Mouse (Mus musculus): Measurements from ENCODE around the gene Ubc. TPM values are rescaled to one million over a fixed set of nuclear protein-coding genes. Genes with fewer than 3 reads are reported as not detected.

Gene Ubc
- polyA plus RNA-seq, 1 experiment from 2014 or later = 1,074 TPM

DNA sequence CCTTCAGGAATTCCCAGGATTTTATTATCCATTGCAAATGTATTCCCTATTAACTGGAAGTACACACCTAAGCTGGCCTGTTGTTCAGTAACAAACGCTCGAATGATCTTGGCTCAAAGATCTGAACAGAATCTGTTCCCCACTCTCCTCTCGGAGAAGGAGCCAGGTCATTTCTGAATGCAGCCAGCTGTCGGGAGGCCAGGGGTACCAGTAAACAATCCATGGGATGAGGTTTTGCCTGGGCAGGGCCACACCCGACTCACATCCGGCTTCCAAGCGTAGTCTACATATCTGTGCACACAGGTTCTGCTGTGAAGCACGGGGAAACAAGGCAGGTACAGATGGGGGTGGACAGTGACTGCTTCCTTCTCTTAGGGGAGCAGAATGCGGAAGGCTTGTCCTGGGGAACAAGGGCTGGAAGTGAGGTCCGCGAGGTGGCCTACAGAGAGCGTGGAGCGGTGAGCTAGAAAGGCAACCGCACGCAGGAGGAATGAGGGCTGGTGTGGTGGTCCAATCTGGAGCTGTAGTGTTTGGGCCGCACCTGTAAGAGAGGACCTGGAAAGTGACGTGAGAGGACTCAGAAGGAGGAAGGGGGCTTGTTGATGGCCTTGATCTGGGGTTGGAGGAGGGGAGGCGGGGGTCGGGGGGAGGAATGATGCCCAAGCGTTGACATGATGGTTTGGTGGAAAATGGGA, 16.5 kb upstream of the Ubc start:
- no peak for ATAC-seq (ENCODE audit: low FRiP score)
- H3K27me3 ChIP-seq (ENCODE audit: control insufficient read depth, insufficient read depth, low read length) = no peaks in the 10 kb centered on the region
- no peaks in the 10 kb centered on the region for H3K9me3 ChIP-seq (ENCODE audit: control insufficient read depth, low read length)
- 0 out of 2 replicates have a peak, but pooled peaks cover 3% of the 10 kb centered on the region for H3K4me1 ChIP-seq (replicated peaks; ENCODE audit: control insufficient read depth, insufficient read depth, low read length)
- H3K27ac ChIP-seq (ENCODE audit: low read depth, low read length) = peak overlapping the region; percentile 74
- peak; percentile 67 for DNase-seq (ENCODE audit: low spot score)
- peak overlapping the region; percentile 70 for H3K9ac ChIP-seq (ENCODE audit: low read depth, low read length)
- peak overlapping the region; percentile 50 for H3K4me3 ChIP-seq (ENCODE audit: low read depth, low read length)
- H3K4me2 ChIP-seq (replicated peaks; ENCODE audit: low read depth, low read length) = peak overlapping the region; percentile 80
- no peaks in the 10 kb centered on the region for H3K36me3 ChIP-seq (ENCODE audit: control insufficient read depth, insufficient read depth, low read length)
- WGBS = 3% methylated on average over 20 of the region's 20 CpGs

GRCm38 (mm10) chr5:125405546-125406248, 15.7 kb upstream of the Ubc start:
- 0 out of 2 replicates have a peak, but pooled peaks cover 3% of the 10 kb centered on the region for H3K4me1 ChIP-seq (replicated peaks; ENCODE audit: control insufficient read depth, insufficient read depth, low read length)
- H3K27ac ChIP-seq (ENCODE audit: low read depth, low read length) = peak overlapping the region; percentile 80
- no peaks in the 10 kb centered on the region for H3K27me3 ChIP-seq (ENCODE audit: control insufficient read depth, insufficient read depth, low read length)
- WGBS = under 1% methylated on average over 31 of the region's 31 CpGs
- H3K4me3 ChIP-seq (ENCODE audit: low read depth, low read length) = peak overlapping the region; percentile 50
- ATAC-seq (ENCODE audit: low FRiP score) = peak; percentile 62
- no peaks in the 10 kb centered on the region for H3K36me3 ChIP-seq (ENCODE audit: control insufficient read depth, insufficient read depth, low read length)
- H3K9me3 ChIP-seq (ENCODE audit: control insufficient read depth, low read length) = no peaks in the 10 kb centered on the region
- H3K9ac ChIP-seq (ENCODE audit: low read depth, low read length) = peak overlapping the region; percentile 70
- DNase-seq (ENCODE audit: low spot score) = peak; percentile 96
- H3K4me2 ChIP-seq (replicated peaks; ENCODE audit: low read depth, low read length) = peak overlapping the region; percentile 80

DNA sequence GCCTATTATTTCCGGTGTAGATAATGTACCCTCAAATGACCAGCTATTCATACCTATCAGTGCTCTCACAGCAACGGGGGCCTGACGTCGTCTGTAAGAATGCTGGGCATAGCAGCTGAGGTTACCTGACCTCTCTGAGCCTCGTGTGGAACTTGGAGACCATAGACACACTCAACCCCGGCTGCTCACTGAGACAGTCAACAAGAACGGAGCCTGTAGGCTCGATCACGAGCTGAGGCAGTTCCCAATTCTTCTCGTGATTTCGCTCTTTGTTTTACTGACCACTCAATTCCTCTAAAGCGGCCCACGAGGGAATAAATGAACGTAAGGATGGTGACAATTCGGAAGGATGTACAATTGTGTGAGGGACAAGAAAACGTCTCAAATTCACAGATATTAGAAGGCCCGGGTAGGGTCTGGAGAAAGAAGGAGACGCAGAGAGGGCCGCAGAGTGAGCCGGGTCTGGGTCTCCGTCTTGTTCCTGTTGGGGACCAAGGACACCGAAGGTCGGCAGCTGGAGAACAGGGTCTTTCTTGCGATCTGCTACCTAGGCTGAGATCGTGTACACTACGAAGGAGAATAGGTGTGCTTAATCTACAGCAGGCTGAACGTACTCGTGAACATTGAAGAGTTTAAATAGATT, 15.0 kb upstream of the Ubc start:
- H3K27me3 ChIP-seq (ENCODE audit: control insufficient read depth, insufficient read depth, low read length) = no peaks in the 10 kb centered on the region
- H3K36me3 ChIP-seq (ENCODE audit: control insufficient read depth, insufficient read depth, low read length) = no peaks in the 10 kb centered on the region
- DNase-seq (ENCODE audit: low spot score) = peak; percentile 80
- H3K9me3 ChIP-seq (ENCODE audit: control insufficient read depth, low read length) = no peaks in the 10 kb centered on the region
- peak; percentile 45; the same call in 1 of the 2 replicates for ATAC-seq (ENCODE audit: low FRiP score)
- H3K4me3 ChIP-seq (ENCODE audit: low read depth, low read length) = peak overlapping the region; percentile 50
- H3K9ac ChIP-seq (ENCODE audit: low read depth, low read length) = peak overlapping the region; percentile 58
- H3K4me1 ChIP-seq (replicated peaks; ENCODE audit: control insufficient read depth, insufficient read depth, low read length) = 0 out of 2 replicates have a peak, but pooled peaks cover 3% of the 10 kb centered on the region
- peak overlapping the region; percentile 59 for H3K4me2 ChIP-seq (replicated peaks; ENCODE audit: low read depth, low read length)
- peak overlapping the region; percentile 80 for H3K27ac ChIP-seq (ENCODE audit: low read depth, low read length)
- under 1% methylated on average over 28 of the region's 28 CpGs for WGBS

DNA sequence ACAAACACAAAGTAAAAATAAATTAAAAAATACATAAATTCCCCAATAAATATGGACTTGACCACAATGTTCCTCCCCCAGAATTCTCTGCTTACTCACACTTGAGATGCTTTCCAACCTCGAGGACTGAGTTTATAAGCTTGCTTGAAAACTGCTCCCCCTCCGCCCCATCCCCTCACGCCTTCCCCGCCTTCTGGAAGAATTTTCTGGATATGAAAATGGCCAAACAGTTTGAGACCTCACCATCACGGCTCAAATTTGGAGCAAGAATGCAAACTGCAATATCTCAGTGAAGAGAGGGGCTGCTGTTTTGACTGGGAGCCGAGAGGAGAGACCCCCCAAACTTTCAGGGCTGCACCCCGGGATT, 14.5 kb upstream of the Ubc start:
- H3K9me3 ChIP-seq (ENCODE audit: control insufficient read depth, low read length) = no peaks in the 10 kb centered on the region
- H3K27ac ChIP-seq (ENCODE audit: low read depth, low read length) = peak overlapping the region; percentile 80
- peak overlapping the region; percentile 59 for H3K4me2 ChIP-seq (replicated peaks; ENCODE audit: low read depth, low read length)
- DNase-seq (ENCODE audit: low spot score) (no peak), ATAC-seq (ENCODE audit: low FRiP score) (no peak)
- peak overlapping the region; percentile 50 for H3K4me3 ChIP-seq (ENCODE audit: low read depth, low read length)
- H3K36me3 ChIP-seq (ENCODE audit: control insufficient read depth, insufficient read depth, low read length) = no peaks in the 10 kb centered on the region
- no peaks in the 10 kb centered on the region for H3K27me3 ChIP-seq (ENCODE audit: control insufficient read depth, insufficient read depth, low read length)
- peak overlapping the region; percentile 58 for H3K9ac ChIP-seq (ENCODE audit: low read depth, low read length)
- 0 out of 2 replicates have a peak, but pooled peaks cover 3% of the 10 kb centered on the region for H3K4me1 ChIP-seq (replicated peaks; ENCODE audit: control insufficient read depth, insufficient read depth, low read length)
- 2% methylated on average over 7 of the region's 7 CpGs for WGBS

DNA sequence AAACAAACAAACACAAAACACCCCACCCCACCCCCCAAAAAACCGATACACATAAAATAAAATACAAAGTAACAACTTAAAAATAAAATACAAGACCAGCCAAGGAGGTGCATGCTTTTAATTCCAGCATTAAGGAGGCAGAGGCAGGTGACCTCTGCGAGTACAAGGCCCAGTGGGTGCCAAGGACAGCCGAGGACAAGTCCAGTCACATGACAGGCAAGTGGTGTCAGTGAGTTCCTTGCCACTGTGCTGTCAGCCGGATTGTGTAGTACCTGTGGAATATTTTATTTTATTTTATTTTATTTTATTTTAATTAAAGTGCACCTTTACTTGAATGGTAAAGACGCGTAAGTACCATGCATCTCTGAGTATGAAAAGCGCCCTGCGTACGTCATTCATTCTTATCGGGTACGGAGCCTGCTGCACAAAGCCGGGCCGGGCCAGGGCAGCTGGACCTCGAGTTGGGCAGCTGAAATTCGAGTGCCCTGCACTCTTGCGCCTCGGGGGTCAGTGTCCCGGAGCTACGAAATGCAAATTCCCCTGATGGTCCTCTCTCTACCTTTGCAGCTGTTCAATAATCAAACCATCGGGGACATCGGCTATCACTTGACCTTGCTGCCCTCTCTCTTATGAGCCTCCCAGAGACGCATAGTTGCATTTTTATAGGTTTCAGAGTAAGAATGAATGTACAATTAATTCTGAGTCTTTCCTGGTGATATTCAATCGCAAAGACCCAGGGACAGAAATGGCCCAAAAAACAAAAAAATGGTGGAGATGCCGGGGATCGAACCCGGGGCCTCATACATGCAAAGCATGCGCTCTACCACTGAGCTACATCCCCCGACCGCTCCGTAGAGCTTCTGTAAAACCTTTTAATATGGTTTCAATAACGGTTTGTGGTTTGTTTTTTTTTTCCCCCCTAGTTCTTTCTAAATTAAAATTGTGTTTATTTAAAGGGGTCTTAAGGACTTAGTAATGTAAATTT, 13.8 kb upstream of the Ubc start:
- peak; percentile 10; the same call in 1 of the 2 replicates for ATAC-seq (ENCODE audit: low FRiP score)
- WGBS = 10% methylated on average over 31 of the region's 31 CpGs
- H3K4me3 ChIP-seq (ENCODE audit: low read depth, low read length) = peak overlapping the region; percentile 38
- no peak overlapping the region for H3K27ac ChIP-seq (ENCODE audit: low read depth, low read length)
- no peaks in the 10 kb centered on the region for H3K9me3 ChIP-seq (ENCODE audit: control insufficient read depth, low read length)
- no peaks in the 10 kb centered on the region for H3K36me3 ChIP-seq (ENCODE audit: control insufficient read depth, insufficient read depth, low read length)
- 0 out of 2 replicates have a peak, but pooled peaks cover 3% of the 10 kb centered on the region for H3K4me1 ChIP-seq (replicated peaks; ENCODE audit: control insufficient read depth, insufficient read depth, low read length)
- no peaks in the 10 kb centered on the region for H3K27me3 ChIP-seq (ENCODE audit: control insufficient read depth, insufficient read depth, low read length)
- peak; percentile 89 for DNase-seq (ENCODE audit: low spot score)
- H3K9ac ChIP-seq (ENCODE audit: low read depth, low read length) = peak overlapping the region; percentile 19; the same call in 1 of the 2 replicates
- peak overlapping the region; percentile 48 for H3K4me2 ChIP-seq (replicated peaks; ENCODE audit: low read depth, low read length)

DNA sequence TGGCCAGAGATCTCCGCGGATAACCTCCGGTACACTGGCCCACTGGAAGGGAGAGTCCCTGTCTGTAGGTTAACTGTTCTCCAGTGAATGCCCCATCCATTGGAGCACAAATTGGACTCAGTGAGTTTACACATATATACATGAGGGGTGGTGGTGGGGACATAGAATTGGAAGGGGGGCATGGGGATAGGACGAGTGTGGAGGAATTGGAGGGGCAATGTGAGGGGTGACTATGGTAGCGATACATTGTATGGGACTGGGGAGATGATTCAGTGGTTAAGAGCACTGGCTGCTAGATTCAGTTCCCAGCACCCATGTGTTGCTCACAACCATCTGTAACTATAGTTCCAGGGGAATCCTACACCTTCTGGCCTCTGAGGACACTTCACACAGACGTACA, 13.0 kb upstream of the Ubc start:
- 46% methylated on average over 6 of the region's 6 CpGs for WGBS
- Histone ChIP-seq H3K9ac (ENCODE audit: low read depth, low read length) (no peak overlapping the region), H3K9me3 (ENCODE audit: control insufficient read depth, low read length) (no peaks in the 10 kb centered on the region), H3K4me3 (ENCODE audit: low read depth, low read length) (no peak overlapping the region), H3K4me2 (replicated peaks; ENCODE audit: low read depth, low read length) (no peak overlapping the region), H3K4me1 (replicated peaks; ENCODE audit: control insufficient read depth, insufficient read depth, low read length) (0 out of 2 replicates have a peak, but pooled peaks cover 3% of the 10 kb centered on the region), H3K27me3 (ENCODE audit: control insufficient read depth, insufficient read depth, low read length) (no peaks in the 10 kb centered on the region), H3K27ac (ENCODE audit: low read depth, low read length) (no peak overlapping the region), H3K36me3 (ENCODE audit: control insufficient read depth, insufficient read depth, low read length) (no peaks in the 10 kb centered on the region)
- ATAC-seq (ENCODE audit: low FRiP score) (no peak), DNase-seq (ENCODE audit: low spot score) (no peak)

DNA sequence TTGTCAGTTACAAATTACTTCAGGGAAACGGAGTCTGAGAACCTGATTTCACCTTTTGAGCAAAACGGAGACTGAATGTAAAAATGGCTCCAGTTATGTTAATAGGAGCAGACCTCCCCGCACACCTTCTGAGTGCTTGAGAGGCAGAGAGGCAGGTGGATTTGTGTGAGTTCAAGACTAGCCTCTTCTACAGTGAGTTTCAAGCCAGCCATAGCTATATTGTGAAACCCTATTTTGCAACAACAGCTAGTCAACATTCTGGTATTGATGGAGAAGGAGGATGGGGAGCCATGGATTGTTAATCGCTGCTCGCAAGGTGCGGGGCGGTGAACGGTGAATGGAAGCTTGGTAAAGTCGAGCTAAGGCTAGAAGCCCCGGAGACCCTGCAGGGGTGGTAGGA, 12.5 kb upstream of the Ubc start:
- H3K4me1 ChIP-seq (replicated peaks; ENCODE audit: control insufficient read depth, insufficient read depth, low read length) = 0 out of 2 replicates have a peak, but pooled peaks cover 3% of the 10 kb centered on the region
- no peak for ATAC-seq (ENCODE audit: low FRiP score)
- no peak for DNase-seq (ENCODE audit: low spot score)
- H3K4me2 ChIP-seq (replicated peaks; ENCODE audit: low read depth, low read length) = no peak overlapping the region
- no peaks in the 10 kb centered on the region for H3K27me3 ChIP-seq (ENCODE audit: control insufficient read depth, insufficient read depth, low read length)
- no peak overlapping the region for H3K9ac ChIP-seq (ENCODE audit: low read depth, low read length)
- 49% methylated on average over 10 of the region's 10 CpGs for WGBS
- no peaks in the 10 kb centered on the region for H3K9me3 ChIP-seq (ENCODE audit: control insufficient read depth, low read length)
- H3K4me3 ChIP-seq (ENCODE audit: low read depth, low read length) = no peak overlapping the region
- no peak overlapping the region for H3K27ac ChIP-seq (ENCODE audit: low read depth, low read length)
- no peaks in the 10 kb centered on the region for H3K36me3 ChIP-seq (ENCODE audit: control insufficient read depth, insufficient read depth, low read length)

GRCm38 (mm10) chr5:125400903-125401302, 10.9 kb upstream of the Ubc start:
- H3K27me3 ChIP-seq (ENCODE audit: control insufficient read depth, insufficient read depth, low read length) = no peaks in the 10 kb centered on the region
- H3K9ac ChIP-seq (ENCODE audit: low read depth, low read length) = no peak overlapping the region
- H3K9me3 ChIP-seq (ENCODE audit: control insufficient read depth, low read length) = no peaks in the 10 kb centered on the region
- DNase-seq (ENCODE audit: low spot score) (no peak), ATAC-seq (ENCODE audit: low FRiP score) (no peak)
- no peak overlapping the region for H3K27ac ChIP-seq (ENCODE audit: low read depth, low read length)
- no peak overlapping the region for H3K4me3 ChIP-seq (ENCODE audit: low read depth, low read length)
- 52% methylated on average over 7 of the region's 7 CpGs for WGBS
- no peaks in the 10 kb centered on the region for H3K4me1 ChIP-seq (replicated peaks; ENCODE audit: control insufficient read depth, insufficient read depth, low read length)
- H3K4me2 ChIP-seq (replicated peaks; ENCODE audit: low read depth, low read length) = no peak overlapping the region
- no peaks in the 10 kb centered on the region for H3K36me3 ChIP-seq (ENCODE audit: control insufficient read depth, insufficient read depth, low read length)
